Comparison of ENCODE assay signal across 23 mouse cellular contexts in genomic region chr12:119965373-119965772, GRCm38 (mm10). TPM values are rescaled to one million over a fixed set of nuclear protein-coding genes. Genes with fewer than 3 reads are reported as not detected.
A peak's percentile ranks its signal among the peaks of the same experiment; 100 is the strongest.
DNase-seq lines count a peak whose midpoint lies in the region; ATAC-seq lines count a peak whose summit lies in the region.
"Had no signal": no experiment of that assay in that cellular context is flagged by ENCODE, and none has a peak within 500 bp of the region (broad histone marks: within the 10 kb centered on the region; RNA-seq: fewer than 3 reads in every experiment).

No protein-coding gene starts in this region.

- ATAC-seq in granulocyte monocyte progenitor cell, adult 5-6 weeks (replicated peaks; ENCODE audit: poor library complexity, severe bottlenecking) = peak; percentile 63; the same call in 1 of the 2 replicates
- peak; percentile 87 for ATAC-seq in megakaryocyte progenitor cell, adult 5-6 weeks (replicated peaks; ENCODE audit: poor library complexity)
- ATAC-seq: forebrain, embryonic 13.5 days; forebrain, embryonic 16.5 days; hindbrain, postnatal 0 days; intestine, postnatal 0 days; Patski had no signal

- peak; percentile 19 for DNase-seq in A20 (ENCODE audit: low read depth, low spot score)
- no peak for DNase-seq in lung, postnatal 25 days (ENCODE audit: low spot score)
- no peak for DNase-seq in neural tube, embryonic 10.5 days (ENCODE audit: extremely low spot score, low spot score)
- DNase-seq in layer of hippocampus, adult 18-20 months (ENCODE audit: low spot score in 2 of 2) = no peak
- DNase-seq: adrenal gland, postnatal 10 days; adrenal gland, postnatal 36 days; cerebellum, adult 18-20 months; cerebellum, adult 9-10 months; cerebellum, postnatal 25 days; embryo, embryonic 11 days; gastrocnemius, postnatal 10 days; gastrocnemius, postnatal 36 days; heart, adult 11 months; heart, postnatal 10 days; heart, postnatal 36 days had no signal

RNA-seq across cellular contexts. Expression of gene Tmem196, which starts 19.8 kb away (rescaled TPM):
- not detected in 2 replicates for total RNA-seq in granulocyte monocyte progenitor cell, adult 5-6 weeks (2014; fragmentation: Nextera tagmentation)
- not detected in 2 replicates for total RNA-seq in granulocyte monocyte progenitor cell, adult 5-6 weeks (2017)
- total RNA-seq in megakaryocyte progenitor cell, adult 5-6 weeks (2015) = not detected in 2 replicates
- total RNA-seq in megakaryocyte progenitor cell, adult 5-6 weeks (2017) = not detected in 2 replicates
- 1 to 10 TPM; 6.9 to 8.2 TPM for total RNA-seq in layer of hippocampus, adult 18-20 months (2021)
- total RNA-seq: gastrocnemius, adult 18-20 months; gastrocnemius, postnatal 36 days had no signal

Comparison
In these comparisons a context has a peak if more than half of its experiments do, and no peak if none do; other contexts are left out.
1. RNA of gene Tmem196, which starts 19.8 kb away (total RNA-seq): 6.9 to 8.2 TPM in layer of hippocampus, adult 18-20 months; not detected in granulocyte monocyte progenitor cell, adult 5-6 weeks and not detected in megakaryocyte progenitor cell, adult 5-6 weeks; every median in the first group is over 4 times any median in the second.